Mouse (Mus musculus) lung, adult 2 months (tissue): ENCODE results near the gene Gen1. TPM values are rescaled to one million over a fixed set of nuclear protein-coding genes. Genes with fewer than 3 reads are reported as not detected.

Source experiments
- DNase-seq: peaks from one replicate; pipeline ENCODE4 v3.0.0; 2022
- H3K4me1 ChIP-seq: fragments of 200-500 bp; 2 replicates; pipeline ENCODE4 v1.6.1; 2011; ENCODE audit warnings: low read length; ENCODE audit not compliant: control insufficient read depth, insufficient read depth
- H3K4me3 ChIP-seq: fragments of 200-500 bp; replicated peaks from 2 replicates; pipeline ENCODE3; 2011; ENCODE audit warnings: low read depth, mild to moderate bottlenecking, control low read depth, low read length; ENCODE audit errors: extremely low read depth
- CTCF ChIP-seq: fragments of 200-500 bp; IDR thresholded peaks from 2 replicates; pipeline ENCODE4 v1.5.1; 2011; ENCODE audit warnings: mild to moderate bottlenecking, low read length, control low read depth; ENCODE audit not compliant: insufficient read depth
- POLR2A ChIP-seq: fragments of 200-500 bp; IDR thresholded peaks from 2 replicates; pipeline ENCODE4 v1.6.1; 2011; ENCODE audit warnings: low read depth, mild to moderate bottlenecking, control low read depth, low read length, borderline replicate concordance; ENCODE audit errors: extremely low read depth
- WGBS: fragments of 180-500 bp; shearing (Covaris S2); methylation state at CpG from one replicate; pipeline ENCODE4 v1.1.7; 2018; 5-methylcytosine and 5-hydroxymethylcytosine counted together
- polyA plus RNA-seq: library from polyadenylated mRNA; depleted of rRNA; stranded (reverse); fragments of >200 nt; gene quantifications from 2 replicates; pipeline ENCODE4 v1.2.3, GENCODE M21; 2012

The Gen1 gene
- polyA plus RNA-seq, 1 experiment, result 0.17 TPM

DNA sequence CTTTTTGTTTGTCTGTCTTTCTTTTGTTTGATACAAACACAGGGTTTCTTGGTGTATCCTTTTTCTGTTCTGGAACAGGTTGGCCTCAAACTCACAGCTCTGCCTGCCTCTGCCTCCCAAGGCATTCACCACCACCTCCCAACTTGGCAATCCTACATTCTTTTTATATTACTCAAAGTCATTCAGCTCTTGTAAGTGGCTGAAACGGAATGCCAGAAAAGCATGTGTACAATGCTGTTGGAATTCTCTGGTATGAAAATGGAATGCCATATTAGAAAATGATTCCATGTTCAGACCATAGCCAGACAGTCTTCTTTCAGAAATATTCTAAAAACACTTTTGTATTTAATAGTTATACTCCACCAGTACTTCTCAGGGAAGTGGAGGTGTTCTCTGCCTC lies 7.6 kb upstream of the Gen1 start:
- no peak for DNase-seq
- Histone ChIP-seq H3K4me1 (no peaks in the 10 kb centered on the region; the same call in 1 of the 2 replicates), H3K4me3 (no peak overlapping the region)
- 50% methylated on average over 1 of the region's 1 CpGs for WGBS
- TF ChIP-seq POLR2A (no peak), CTCF (no peak)

DNA sequence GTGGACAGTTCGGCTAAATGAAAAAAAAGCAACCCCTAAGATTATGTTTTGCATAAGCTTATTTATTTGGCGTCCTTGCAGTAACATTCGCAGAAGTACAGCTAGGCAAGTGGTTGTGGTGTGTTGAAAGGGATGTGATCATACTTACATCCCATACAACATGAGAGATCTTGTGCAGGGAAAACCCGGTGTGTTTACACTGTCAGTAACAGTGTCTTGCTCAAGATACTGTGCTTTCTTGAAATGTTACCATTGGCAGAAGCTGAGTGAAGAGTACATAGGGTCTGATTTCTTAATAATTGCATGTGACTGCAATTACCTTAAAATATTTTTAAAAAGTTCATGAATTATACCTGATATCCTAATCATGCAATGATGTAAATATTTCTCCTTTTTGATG lies 7.0 kb upstream of the Gen1 start:
- WGBS, result 89% methylated on average over 4 of the region's 4 CpGs
- no peak overlapping the region for H3K4me3 ChIP-seq
- no peak for TF ChIP-seq CTCF
- TF ChIP-seq POLR2A, result no peak
- no peaks in the 10 kb centered on the region; the same call in 1 of the 2 replicates for H3K4me1 ChIP-seq
- DNase-seq, result no peak

DNA sequence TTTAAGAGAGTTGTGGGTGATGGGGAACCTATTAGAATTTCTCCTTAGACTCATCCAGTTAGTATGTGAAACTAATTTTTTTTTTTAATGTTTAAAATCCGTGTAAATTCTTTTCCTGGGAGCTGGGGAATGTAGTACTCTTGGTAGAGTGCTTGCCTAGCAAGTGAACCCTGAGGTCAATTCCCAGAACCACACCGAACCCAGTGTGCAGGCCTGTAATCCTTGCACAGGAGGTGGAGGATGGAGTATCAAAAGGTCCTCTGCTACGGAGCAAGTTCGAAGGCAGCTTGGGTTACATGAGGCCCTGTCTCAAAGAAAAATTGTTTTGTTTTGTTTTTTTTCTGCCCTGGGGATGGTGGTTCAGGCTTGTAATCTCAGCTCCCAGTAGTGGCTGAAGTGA lies 1.4 kb upstream of the Gen1 start:
- peak overlapping the region; percentile 82 for H3K4me3 ChIP-seq
- 16% methylated on average over 4 of the region's 4 CpGs for whole genome bisulfite sequencing
- H3K4me1 ChIP-seq, result peaks cover 7% of the 10 kb centered on the region
- no peak for DNase-seq
- no peak for TF ChIP-seq POLR2A
- no peak for TF ChIP-seq CTCF

DNA sequence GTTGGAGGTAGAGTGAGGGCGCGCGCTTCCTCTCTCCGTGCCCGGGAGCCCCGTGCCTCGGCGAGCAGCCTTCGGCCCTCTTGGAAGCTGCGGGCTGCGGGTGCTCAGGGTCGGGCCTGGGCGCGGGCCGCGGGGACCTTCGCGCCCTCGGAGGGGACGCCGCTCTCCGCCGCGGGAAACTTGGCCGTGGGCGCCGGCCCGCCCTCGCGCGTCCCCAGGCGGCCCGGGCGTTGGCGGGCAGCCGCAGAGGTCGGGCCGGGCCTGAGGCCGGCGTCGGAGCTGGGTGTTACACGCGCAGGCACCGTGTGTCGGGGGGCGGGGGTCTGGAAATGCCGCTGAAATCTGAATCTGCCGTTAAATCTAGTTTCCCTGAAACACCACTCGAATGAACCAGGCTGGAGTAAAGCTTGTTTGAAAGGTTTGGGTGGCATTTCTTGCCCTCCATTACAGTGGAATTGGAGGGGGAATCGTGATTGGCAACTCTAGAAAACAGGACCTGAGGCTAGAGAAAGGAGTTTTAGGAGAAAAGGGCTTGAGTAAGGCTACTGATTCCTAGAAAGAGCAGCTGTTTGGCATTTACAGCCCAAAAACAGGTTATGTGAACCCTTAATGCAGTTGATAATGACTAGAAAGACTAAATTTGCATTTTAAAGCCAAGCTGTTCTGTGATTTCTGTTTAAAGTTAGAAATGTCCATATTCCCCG lies 833 bp upstream of the Gen1 start:
- Histone ChIP-seq H3K4me1 (peaks cover 7% of the 10 kb centered on the region), H3K4me3 (peak overlapping the region; percentile 82)
- DNase-seq, result no peak
- no peak for TF ChIP-seq CTCF
- no peak for TF ChIP-seq POLR2A
- WGBS, result under 1% methylated on average over 44 of the region's 51 CpGs

DNA sequence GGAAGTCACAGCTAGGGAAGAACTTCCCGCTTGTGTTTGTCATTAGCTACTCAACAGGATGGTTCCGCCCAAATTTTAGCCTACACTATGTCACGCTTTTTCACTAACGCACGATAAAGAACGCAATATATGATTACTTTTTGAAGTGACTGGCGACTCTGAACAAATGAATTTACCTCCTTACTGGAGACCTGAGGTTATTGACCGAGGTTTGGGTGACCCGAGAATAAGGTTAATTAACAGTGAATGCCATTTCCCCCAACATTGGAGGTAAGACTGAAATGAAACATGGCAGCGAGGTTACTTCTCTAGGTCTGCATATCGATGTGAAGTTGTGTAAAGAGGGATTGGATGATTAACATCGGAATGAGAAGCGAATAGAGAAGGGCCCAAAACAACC lies 706 bp downstream of the Gen1 start:
- TF ChIP-seq POLR2A (no peak), CTCF (no peak)
- 2% methylated on average over 13 of the region's 13 CpGs for WGBS
- H3K4me1 ChIP-seq, result peaks cover 7% of the 10 kb centered on the region
- no peak overlapping the region for H3K4me3 ChIP-seq
- DNase-seq, result no peak

DNA sequence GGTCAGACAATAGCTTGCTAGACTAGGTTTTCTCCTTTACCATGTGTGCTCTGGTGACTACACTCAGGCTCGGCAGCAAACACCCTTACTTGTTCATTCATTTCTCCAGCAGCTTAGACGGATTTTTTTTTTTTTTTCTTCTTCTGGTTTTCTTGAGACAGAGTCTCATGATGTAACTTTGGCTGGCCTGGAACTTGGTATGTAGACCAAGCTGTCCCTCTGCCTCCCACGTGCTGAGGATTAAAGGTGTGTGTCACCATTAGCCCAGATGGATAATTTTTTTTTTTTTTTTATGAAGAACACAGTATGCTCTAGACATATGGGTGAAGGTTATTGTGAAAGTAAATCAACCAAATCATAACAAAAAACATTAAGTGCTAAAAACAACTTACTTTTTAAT lies 15.3 kb downstream of the Gen1 start:
- WGBS, result 84% methylated on average over 3 of the region's 3 CpGs
- Histone ChIP-seq H3K4me1 (no peaks in the 10 kb centered on the region), H3K4me3 (no peak overlapping the region)
- TF ChIP-seq CTCF (no peak), POLR2A (no peak)
- DNase-seq, result no peak

DNA sequence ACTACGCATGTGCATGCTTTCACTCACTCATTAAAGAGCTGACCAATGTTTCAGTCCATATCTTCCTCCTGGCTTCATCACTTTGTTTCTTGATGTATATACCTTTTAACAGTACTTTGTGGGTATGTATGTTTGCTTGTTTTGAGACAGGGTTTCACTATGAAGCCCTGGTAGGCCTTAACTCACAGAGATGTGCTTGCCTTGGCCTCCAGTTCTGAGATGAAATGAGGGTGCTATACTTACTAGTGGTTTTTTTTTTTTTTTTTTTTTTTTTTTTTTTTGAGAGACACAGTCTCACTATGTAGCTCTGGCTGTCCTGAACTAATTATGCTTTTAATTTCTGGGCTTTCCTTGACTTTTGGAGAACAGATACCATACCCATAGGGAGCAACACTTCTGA lies 18.1 kb downstream of the Gen1 start:
- Histone ChIP-seq H3K4me3 (no peak overlapping the region), H3K4me1 (no peaks in the 10 kb centered on the region)
- TF ChIP-seq POLR2A (no peak), CTCF (no peak)
- 88% methylated on average over 1 of the region's 1 CpGs for WGBS
- DNase-seq, result no peak

DNA sequence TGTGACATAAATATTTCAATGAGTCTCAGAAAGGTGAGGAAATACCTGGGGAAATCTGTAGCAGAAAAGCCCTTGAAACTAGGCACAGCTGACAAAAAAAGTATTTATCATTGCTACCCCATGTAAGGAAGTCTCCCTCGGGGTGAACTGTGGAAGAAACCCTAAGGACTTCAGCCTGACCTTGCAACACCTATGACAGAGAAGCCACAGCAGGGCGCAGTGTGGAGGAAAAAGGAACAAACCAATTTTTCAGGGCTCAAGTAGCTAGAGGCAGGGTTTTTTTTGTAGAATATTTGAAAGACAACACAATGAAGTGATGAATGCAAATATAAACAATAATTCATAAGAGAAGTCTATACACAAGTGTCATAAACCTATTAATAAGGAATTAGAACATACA lies 29.6 kb downstream of the Gen1 start:
- DNase-seq, result no peak
- Histone ChIP-seq H3K4me3 (no peak overlapping the region), H3K4me1 (no peaks in the 10 kb centered on the region)
- no peak for TF ChIP-seq POLR2A
- TF ChIP-seq CTCF, result no peak
- WGBS, result 53% methylated on average over 2 of the region's 2 CpGs

DNA sequence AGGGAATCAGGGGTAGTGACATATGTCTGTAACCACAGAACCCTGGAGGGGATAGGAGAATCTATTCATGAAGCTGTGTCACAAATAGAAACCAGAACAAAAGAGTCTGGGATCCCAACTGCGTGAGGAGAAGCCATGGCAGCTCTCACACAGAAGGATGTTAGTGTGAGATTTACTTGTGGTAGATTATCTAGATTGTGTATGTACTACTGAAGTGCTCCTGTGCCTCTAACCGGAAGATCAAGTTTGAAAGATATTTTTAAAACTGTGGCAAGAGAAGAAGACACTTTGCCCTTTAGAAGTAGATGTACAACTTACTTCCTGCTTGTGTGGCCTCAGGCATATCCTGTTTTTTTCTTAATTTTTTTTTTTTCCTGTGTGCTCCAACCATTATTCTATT lies 35.3 kb downstream of the Gen1 start:
- H3K4me1 ChIP-seq, result no peaks in the 10 kb centered on the region; the same call in 1 of the 2 replicates
- no peak for TF ChIP-seq POLR2A
- no peak for TF ChIP-seq CTCF
- WGBS, result 46% methylated on average over 2 of the region's 2 CpGs
- H3K4me3 ChIP-seq, result no peak overlapping the region
- DNase-seq, result no peak

DNA sequence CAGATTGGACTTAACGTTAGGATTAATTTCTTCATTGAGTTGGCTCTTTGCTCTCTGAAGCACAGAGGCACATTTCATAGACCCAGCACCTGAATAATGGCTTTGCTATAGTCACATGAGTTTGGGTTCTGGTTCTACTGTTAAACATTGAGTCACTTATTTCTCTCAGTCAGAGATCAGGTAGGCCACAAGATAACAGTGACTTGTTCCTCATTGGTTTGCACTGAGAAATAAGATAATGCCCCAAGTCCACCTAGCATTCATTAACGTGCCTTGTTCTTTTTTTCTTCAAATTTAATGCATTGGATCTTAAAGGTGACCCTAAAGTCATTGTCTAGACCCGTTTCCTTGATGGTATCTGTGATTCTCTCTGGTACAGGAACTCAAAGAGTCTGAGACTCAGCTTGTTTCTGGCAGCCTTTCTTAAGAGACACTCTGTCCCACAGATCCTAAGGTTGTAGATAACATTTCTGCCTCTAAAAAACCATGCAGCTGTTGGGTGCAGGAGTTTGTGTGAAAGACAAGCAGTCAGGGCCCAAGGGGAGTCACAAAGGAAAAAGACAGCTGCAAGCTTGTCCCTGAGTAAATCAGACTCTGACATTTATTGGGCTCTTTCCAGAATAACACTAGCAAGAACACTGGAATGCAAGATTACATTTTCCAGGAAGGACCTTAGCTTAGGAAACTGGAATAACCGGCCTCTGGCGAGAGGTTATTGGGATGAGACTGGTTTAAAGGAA lies 38.9 kb downstream of the Gen1 start:
- DNase-seq, result no peak
- no peak overlapping the region for H3K4me3 ChIP-seq
- 48% methylated on average over 5 of the region's 5 CpGs for WGBS
- H3K4me1 ChIP-seq, result no peaks in the 10 kb centered on the region; the same call in 1 of the 2 replicates
- TF ChIP-seq POLR2A (no peak), CTCF (no peak)
